Mouse (Mus musculus) retina, embryonic 14.5 days (tissue): ENCODE data around the gene Grin2c.

Experiments used
- DNase-seq: peaks from one replicate; pipeline ENCODE4 v3.0.0-alpha.2; 2015; ENCODE audit warnings: low spot score

Gene Grin2c

DNA sequence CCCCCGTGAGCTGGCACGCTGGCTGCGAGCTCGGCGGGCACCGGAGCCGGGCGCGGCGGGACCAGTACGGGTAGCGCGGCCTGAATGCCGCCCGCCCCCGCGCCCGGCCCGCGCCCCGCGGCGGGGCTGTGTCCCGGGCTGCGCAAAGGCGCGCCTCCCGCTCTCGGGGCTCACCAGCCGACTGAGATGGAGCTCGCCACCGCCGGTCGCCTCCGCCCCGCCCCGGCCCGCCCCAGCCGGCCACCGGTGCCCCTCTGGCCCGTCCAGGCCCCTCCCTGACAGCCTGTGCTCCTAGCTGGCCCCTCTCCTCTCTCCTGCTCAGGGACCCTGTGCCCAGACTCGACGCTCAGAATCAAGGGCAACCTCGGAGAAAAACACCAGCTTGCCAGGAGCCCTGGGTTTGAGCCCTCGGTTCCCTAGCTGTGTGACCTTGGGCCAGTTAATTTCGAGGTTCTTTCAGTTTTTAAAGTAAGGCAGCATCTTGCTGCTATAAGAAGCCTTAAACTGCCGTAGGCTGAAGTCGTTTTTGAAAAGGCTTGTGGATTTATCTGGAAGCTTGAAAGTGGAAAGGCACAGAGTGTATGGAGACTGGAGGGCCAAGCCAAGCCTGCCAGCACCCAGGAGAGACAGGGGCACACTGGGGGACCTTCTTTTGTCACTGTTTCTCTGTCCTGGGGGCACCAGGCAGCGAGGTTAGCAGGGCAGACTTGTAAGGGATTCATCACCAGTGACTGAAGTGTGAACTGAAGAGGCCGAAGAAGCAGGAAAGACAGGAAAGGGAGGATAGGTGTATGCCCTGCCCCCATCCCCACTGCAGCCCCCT is at the start of gene Grin2c:
TSS of gene Grin2c (minus strand) at position 183 of the 823 bp plus-strand sequence.
- no peak for DNase-seq

DNA sequence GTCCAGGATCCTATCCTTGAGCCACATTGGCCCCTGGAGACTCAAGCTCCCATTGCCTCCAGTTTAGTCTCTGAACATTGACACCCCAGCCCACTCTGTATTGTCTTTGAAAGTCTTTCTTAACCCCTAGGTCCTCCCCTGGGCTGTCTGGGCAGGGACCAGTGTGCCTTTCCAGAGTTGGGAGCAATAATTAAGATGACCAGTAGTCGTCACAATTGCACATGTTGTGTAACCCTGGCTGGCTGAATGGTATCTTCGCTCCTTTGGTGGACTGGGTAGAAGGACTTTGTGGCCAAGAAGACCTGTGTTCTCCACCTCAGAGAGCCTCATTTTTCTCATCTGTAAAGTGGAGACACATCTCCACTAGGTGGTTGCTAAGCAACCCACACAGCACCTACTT is 47.2 kb upstream of the Grin2c start:
- DNase-seq: peak; percentile 42

DNA sequence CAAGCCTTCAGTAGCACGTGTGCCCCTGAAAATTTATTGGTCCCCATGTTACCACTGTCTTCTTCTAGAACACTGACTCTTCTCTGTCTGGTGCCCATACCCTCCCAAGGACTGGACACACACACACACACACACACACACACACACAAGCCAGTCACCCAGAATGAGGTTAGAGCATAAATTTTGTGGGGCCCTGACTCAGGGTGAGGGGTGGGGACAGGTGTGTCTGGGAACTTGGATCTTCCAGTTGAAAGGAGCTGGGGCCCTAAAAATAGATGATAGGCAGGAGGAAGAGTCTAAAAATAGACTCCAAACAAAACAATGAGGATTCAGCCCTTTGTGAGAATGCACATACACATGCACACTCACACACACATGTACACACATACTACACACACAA is 41.7 kb upstream of the Grin2c start:
- no peak for DNase-seq

DNA sequence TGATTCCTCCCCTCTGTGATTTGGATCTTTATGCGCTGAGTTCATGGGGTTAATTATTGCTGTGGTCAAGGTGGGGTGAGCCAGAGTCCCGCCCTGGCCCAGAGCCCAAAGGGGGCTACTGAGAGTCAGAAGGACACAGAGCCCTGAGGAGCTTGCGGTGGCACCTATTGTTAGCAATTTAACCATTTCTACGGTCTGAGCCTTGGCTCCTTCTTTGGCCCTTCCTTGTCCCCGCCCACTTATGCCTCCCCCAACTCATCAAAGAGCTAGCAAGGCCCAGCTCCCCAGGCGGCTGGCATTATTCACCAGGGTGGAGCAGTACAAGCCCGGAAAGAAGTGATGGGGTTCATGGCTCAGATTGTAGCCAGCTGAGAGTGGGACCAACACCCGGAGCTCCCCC is 39.8 kb upstream of the Grin2c start, which contains the start of gene Otop2:
TSS of gene Otop2 (plus strand) at position 301 of the 400 bp plus-strand sequence.
- no peak for DNase-seq

DNA sequence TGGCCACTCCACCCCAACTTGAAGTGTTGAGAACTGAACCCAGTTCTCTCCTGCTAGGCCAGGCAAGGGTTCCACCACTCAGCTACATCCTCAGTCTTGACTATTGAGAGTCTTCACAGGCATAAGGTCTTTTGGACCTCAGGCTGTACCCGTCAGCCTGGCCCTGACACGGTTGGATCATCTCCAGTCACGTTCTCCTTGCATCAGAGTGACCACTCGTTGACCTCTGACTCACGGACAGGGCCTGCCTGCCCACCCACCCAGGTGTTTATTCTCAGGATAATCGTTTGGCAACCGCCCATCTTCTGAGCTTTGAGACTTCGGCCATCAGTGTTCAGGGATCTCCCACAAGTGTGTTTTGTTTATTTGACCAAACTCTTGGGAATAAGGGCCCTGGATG is 36.1 kb upstream of the Grin2c start:
- no peak for DNase-seq

DNA sequence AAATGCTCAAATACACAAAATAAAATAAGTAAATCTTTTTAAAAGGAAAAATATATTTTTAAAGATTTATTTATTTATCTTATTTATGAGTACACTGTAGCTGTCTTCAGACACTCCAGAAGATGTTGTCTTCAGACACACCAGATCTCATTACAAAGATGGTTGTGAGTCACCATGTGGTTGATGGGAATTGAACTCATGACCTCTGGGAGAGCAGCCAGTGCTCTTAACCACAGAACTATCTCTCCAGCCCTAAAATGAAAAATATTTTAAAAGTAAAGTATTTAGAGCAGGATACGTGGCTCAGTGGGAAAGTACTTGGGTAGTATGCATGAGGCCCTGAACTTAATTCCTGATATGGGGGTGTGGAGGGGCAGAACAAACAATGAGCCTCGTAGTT is 34.3 kb upstream of the Grin2c start:
- no peak for DNase-seq

DNA sequence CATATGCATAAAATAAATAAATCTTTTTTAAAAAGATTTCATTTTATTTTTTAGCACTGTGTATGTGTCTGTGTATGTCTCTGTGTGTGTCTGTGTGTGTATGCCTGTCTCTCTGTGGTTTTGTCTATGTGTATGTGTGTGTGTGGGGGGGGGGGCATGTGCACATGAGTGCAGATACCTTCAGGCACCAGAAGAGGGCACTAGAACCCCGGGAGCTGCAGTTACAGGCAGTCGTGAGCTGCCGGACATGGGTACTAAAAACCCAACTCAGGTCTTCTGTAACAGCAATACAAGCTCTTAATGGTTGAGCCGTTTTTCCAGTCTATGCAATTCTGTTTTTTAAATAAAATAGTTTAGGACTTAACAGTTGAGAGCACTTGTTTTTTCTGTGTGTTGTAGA is 33.7 kb upstream of the Grin2c start:
- no peak for DNase-seq

DNA sequence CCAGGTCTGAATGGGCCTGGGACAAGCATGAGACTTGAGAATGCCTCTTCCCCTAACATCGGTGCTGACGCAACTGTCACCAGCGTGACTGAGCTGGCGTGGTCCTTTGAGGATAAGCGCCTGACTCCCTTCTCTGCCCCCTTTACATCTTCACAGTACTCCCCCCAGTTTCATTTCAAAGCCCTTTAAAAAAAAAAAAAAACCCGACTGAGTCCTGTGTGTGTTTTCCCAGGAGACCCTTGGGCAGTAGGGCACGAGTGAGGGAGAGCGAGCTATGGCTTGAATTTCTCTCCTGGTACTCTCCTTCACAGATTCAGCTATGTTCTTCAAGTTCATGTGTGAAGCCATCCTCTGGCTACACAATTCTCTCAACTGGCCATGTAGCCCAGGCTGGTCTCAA is 31.1 kb upstream of the Grin2c start:
- no peak for DNase-seq

DNA sequence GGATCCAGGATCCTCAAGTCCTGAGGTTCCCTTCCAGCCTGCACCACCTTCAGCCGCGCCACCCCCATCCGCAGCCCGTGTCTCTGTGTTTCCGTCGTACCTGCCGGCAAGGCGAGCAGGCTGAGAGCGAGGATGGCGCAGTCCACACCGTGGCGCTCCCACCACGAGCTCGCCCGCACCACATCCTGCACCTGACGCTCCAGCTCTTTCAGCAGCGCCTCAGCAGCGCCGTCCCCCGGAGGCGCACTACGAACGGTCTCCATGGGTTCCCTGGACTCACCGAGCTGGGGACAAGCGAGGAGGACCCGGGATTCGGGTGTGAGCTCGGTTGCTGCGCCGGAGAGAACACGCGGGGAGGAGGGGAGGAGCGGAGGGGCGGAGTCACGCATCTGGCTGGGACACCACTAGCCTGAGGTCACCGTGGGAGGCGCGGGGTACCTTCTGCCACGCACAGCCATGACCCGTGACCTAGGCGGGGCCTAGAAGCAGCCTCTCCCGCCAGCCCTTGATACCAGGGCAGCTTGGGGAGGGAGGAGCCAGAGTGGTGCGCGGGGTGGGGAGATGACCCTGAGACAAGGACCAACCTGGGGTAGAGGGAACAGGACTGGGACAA is 30.3 kb upstream of the Grin2c start, which contains the start of gene Fads6:
TSS of gene Fads6 (minus strand) at position 450 of the 613 bp plus-strand sequence.
- DNase-seq: peak; percentile 66

DNA sequence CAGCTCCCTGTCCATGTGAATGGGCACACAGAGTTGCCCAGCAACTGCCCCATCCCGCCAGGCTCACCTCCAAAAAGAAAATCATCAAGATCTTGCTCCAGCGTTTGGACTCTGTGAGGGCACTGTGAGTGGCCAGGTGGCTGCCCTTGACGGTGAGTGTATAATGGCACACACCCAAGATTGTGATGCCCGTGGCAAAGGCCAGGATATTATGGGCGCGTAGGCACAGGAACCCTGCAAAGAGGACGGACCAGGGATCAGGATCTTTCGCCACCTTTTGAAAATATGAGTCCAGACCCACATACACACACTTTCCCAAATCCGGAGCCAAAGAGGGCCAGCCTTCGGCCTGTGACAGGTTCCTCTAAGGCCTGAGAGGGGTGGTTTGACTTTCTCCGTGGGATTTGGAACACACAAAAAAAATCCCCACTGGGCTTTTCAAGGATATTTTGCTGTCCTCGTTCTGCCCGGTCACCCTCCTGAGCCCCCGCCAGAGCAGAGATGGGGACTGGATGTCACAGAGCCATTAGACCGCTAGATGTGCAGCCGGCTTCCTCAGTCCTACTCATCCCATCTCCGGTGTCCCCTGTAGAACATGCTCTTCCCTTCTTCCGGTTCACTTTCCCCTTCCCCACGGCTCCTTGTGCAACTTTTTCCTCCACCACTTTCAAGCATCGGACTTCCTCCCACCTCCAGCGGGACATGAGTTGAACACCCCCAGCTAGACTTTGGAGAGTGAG is 29.6 kb upstream of the Grin2c start:
- DNase-seq: no peak

DNA sequence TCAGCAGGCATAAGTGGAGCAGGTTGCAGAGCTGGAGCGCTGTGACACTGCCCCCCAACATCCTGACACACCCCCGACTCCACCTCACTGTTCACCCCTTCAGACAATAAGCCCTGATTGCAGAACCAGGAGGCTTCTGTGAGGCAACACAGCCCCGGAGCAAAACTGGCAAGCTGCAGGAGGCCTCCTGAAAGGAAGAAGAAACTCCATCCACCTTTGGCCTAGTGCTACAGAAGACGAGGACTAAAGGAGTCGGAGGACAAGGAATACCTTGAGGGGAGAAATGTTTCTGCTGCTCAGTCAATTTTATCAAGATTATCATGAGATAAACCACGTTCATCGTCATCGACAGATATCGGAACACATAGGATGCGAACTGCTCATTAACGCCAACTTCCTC is 28.9 kb upstream of the Grin2c start:
- no peak for DNase-seq

DNA sequence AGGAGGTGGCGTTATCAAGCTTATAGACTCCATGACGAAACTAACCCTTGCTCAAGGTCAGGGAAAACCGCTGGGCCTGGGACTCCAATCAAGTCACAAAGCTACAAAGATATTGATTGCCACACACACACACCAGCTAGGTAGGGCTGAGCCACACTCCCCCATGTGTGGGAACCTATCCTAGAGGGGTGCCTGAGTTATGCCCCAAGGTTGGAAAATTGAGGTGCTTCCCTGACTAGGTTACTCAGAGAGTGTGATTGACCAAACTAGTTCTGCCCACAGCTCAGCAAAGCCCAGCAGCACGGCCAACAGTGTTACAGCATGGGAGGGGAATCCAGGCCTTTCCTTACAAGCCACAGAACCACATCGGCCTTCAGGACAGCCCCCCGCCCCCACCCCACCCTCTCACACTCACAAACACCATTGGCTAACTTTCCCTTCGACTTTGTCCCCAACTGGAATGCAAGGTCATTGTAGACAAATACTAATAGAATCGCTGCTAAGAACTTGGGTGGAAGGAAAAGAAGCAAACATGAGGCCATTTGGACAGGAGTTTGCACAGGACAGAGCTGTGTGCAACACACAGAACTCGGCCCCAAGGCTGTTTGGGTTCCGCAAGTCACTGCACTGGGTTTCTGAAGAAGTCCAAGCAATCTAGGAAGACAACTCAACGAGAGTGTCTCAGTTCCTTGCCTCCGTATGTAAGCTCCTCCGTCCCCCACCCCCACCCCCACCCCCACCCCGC is 25.8 kb upstream of the Grin2c start:
- no peak for DNase-seq

DNA sequence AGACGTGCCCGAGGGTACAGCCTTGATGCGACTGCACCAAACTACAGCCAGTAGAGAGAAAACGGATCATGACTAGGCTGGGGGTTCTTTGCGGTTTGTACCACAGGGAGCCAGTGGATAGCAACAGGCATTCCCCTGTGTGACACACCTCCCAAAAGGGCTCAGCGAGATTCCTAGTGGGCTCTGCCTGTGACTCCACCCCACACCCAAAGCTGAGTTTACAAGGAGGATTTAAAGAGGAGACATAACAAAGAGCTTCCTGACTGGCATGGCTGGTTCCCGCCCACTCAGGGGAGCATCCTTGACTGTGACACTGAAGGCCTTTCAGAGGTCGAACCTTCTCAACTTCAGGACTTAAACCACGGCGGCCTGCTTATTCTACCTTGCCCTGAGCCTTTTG is 24.5 kb upstream of the Grin2c start:
- no peak for DNase-seq

DNA sequence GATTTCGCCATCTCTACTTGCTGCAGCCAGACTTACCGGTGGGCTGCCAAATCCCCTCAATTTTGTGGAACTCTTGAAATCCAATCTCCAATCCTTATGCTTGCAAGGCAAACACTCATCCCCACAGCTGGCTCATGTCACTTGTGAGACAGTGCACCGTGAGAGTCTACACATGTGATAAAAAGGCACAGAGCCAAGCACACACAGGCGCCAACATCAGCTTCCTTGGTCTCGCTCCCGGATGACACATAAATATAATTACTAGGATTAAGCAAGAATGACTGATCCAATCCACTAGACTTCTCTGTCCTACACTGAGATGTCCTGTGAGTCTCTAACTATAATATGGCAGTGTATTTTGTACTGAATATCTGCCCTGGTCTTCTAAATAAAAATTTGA is 23.9 kb upstream of the Grin2c start:
- DNase-seq: no peak

DNA sequence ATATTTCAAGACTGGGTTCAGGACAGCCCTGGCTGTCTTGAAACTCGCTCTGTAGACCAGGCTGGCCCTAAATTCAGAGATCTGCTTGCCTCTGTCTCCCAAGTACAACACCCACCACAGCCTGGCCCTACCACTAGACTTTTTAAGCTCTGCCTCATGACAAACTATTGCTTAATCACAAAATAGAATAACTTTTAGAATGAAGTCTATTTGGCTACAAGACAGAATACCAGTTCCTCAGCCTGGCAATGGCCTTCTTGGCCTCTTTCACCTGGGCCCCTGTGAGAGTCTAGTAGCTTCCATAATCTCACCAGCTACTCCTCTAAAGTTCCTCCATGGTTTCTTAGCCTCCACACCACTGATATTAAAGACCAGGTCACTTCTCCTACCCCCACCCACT is 23.3 kb upstream of the Grin2c start:
- no peak for DNase-seq

DNA sequence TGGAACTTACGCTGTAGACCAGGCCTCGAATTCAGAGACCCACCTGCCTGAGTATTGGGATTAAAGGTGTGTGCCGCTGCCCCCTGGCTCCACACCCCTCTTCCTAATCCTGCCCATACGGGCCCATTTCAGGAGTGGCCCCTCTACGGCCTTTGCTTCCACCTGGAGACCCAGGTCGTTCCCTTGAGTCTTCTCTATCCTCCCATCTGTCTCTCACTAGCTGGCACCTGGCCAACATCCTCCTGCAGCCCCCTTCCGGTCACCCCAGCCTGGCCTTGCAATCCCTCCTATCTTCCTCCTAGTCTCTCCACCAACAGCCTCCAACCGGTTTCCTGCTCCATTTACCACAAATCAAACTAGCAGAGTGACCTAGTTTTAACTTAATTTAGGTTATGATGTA is 22.8 kb upstream of the Grin2c start:
- DNase-seq: no peak

DNA sequence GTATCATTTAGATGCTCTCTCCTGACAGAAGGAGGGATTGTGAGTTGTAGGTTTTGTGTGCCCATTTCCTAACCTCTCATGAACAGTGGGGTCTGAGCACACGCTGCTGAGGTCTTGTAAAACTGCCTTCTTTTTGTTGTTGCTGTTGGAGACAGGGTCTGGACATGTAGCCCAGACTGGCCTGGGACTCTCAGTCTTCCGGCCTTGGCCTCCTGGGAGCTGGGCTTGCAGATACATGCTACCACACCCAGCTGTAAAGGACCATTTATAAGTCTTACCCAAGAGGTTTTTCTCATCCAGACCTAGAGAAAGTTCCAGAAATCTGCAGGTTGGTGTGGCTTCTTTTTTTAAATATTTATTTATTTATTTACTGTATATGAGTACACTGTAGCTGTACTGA is 21.3 kb upstream of the Grin2c start:
- no peak for DNase-seq

DNA sequence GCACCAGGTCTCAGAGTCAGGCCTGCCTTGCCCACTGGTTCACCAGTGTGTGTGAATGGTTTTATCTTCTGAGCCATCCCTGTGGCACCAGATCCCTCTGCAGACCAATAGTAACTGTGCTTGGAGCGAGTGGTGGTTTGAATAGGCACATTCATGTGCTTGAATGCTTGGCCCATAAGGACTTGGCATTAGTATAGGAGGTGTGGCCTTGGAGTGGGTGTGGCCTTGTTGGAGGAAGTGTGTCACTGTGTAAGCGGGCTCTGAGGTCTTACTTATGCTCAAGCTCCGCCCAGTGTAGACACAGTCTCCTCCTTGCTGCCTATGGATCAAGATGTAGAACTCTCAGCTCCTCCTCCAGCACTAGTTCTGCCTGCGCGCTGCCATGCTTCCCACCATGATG is 20.3 kb upstream of the Grin2c start:
- no peak for DNase-seq

DNA sequence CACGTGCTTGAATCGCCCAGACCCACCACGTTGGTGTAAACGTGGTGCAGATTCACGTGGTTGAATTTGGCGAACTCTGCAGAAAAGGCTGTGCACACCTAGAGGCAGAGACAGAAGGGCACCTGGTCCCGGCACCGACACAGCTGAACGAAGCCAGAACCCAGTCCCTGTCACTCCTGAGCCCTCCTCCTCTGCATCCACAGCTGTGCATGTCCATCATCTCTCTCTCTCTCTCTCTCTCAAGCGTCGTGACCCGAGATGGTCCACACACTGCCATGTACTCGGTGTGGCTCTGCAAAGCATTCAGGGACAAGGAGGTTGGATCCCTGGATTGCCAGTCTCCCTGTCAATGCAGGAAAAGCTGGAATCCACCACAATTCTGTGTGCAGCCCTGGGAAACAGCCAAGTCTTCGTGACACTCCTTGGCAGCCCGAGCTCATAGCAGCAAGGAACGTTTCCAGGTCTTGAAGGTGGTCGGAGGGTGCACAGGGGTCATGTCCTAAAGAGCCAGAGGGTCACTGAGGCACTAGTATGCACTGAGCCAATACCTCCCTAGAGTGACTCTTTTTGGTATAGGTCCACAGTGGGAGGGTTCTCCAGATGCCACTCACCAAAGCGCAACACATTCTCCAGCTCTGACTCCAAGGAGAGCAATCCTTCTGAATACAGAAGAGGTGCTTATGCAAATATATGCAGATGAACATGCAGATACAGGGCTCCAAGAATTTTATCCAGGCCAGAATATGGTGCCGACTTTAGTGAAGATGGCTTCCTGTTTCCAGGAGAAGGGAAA is 19.4 kb upstream of the Grin2c start:
- DNase-seq: no peak

DNA sequence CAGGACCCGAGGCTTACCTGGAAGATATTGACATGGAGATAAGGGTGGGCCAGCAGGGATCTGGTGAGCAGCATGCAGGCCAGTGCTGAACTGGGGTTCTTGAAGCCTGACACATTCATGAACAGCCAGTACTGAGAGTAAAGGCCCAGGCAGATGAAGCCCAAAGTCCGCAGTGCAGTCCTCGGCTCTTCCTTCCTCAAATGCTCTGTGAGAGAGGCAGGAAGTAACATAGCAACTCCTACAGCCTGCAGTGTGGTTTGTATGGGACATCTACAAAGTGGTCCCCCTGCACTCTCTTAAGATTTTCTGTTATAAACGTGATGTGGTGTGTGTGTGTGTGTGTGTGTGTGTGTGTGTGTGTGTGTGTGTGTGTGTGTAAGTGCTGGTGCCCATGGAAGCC is 18.2 kb upstream of the Grin2c start:
- no peak for DNase-seq

DNA sequence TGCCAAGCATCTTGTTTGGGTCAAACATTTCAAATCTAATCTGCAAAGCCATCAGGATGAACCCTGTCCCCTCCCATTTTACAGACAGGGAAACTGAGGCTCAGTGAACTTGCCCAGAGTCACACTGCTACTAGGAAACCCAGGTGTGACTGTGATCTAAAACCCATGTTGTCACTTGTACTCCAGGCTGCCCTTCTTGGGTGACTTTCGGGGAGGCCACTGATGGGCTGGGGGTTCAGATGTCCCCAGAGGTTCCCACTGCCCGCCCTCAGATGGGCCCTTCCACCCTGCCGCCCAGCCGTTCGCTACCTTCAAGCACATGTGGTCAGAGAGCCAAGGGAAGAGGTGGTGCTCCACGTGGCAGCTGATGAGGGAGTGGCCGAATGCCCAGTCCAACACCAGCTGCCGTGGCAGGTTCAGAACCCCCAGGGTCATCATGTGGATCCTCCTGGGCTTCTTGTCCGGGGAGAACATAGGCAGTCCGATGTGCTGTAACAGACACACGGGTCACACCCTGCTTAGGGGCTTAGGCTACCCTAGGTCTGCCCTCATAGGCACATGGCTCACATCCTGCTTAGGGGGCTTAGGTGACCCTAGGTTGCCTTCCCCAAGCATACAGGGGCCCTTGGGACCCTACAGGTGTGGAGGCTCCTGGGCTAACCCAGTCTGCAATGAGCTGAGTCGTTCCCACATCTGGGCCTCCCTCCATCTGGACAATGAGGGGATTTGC is 17.0 kb upstream of the Grin2c start:
- no peak for DNase-seq
